Mouse (Mus musculus) kidney, adult 18-20 months (tissue): ENCODE data around the gene Enoph1.

Experiments used
- DNase-seq: peaks from one replicate; pipeline ENCODE4 v3.0.0; 2021

Enoph1 gene

DNA sequence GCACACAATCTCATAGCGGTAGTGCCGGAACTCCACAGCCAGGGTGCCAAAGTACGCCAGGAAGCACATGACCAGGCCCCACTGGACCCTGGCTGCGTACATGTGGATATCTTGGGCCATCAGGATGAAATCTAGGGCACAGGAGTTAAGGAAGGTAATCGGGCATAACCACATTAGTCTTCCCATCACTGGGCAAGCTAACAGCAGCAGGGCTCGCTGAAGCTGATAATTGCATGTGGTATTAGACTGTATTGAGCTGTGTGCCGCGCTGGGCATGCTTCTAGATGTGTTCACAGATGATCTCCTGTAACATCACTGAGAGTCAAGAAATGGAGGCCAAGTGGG lies 40.1 kb downstream of the Enoph1 start:
- no peak for DNase-seq

- no peak for DNase-seq
Observed at GRCm38 (mm10) chr5:100082006-100082405, 42.2 kb downstream of the Enoph1 start.

GRCm38 (mm10) chr5:100083953-100084562 lies 44.3 kb downstream of the Enoph1 start:
- DNase-seq = no peak

- no peak for DNase-seq
Observed at GRCm38 (mm10) chr5:100085097-100085496, 45.3 kb downstream of the Enoph1 start.

DNA sequence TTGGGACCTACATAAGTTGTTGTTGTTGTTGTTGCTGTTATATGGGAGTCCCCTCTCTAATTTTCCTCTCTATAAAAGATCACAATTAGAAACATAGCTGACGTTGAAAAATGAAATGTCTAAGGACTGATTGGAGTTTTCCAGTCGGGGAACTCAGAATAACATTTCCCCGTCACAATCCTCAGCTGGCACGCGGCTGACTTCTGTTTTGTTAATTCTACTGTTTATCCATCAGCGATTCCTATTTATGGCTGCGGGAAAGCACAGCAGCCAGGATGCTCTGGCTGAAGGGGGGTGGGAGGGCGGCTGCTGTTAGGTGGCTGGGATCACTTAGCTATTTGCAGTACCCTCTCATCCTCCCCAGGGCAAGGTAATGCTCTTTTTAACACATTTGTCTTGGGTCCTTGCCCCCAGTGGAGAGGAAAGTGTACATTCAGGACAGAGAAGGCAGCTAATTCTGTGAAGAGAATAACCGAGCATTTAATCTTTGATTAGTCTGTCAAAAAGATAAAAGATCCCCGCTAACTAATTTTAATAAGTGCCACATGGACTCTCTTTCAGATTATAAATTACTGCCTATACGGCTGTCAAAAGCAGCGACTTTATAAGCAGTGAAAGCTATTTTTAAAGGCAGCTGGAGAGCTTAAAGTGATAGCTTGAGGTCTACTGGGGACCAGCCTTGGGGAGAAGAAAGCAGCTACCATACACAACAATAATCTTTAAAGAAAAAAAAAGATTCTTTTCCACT lies 50.9 kb downstream of the Enoph1 start:
- DNase-seq = no peak

- DNase-seq = no peak
Observed at GRCm38 (mm10) chr5:100091263-100091594, 51.4 kb downstream of the Enoph1 start.

GRCm38 (mm10) chr5:100091602-100092001 lies 51.8 kb downstream of the Enoph1 start:
- DNase-seq = no peak

- DNase-seq = no peak
Observed at GRCm38 (mm10) chr5:100096955-100097354, 57.2 kb downstream of the Enoph1 start.

GRCm38 (mm10) chr5:100097967-100098366 lies 58.2 kb downstream of the Enoph1 start:
- no peak for DNase-seq

DNA sequence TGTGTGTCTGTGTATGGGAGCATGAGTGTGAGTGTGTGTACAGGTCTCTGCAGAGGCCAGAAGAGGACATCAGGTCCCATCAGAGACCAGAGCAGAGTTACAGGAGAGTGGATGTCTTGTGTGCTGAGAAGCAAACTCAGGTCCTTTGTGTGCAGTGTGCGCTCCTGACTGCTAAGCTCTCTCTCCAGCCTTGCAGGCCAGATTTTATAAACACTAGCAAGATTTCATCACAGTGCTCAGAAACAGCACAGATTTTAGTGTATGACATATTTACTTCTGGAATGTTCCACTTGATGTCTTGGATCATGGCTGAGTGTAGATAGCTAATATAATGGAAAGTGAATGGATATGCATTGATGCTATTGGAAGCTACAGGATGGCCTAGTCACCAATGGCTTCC lies 62.6 kb downstream of the Enoph1 start:
- no peak for DNase-seq

- DNase-seq = no peak
Observed at GRCm38 (mm10) chr5:100108866-100109265, 69.1 kb downstream of the Enoph1 start.

GRCm38 (mm10) chr5:100109543-100110282 lies 69.9 kb downstream of the Enoph1 start:
- DNase-seq = no peak

- DNase-seq = no peak
Observed at GRCm38 (mm10) chr5:100110581-100110980, 70.8 kb downstream of the Enoph1 start.

- DNase-seq = no peak
Observed at GRCm38 (mm10) chr5:100113403-100113802, 73.6 kb downstream of the Enoph1 start.
